Mouse (Mus musculus): ENCODE measurements around the gene Slc13a2. TPM values are rescaled to one million over a fixed set of nuclear protein-coding genes. Genes with fewer than 3 reads are reported as not detected.

The Slc13a2 gene
- total and polyA plus RNA-seq, 2 experiments from 2014 or later, result not detected

DNA sequence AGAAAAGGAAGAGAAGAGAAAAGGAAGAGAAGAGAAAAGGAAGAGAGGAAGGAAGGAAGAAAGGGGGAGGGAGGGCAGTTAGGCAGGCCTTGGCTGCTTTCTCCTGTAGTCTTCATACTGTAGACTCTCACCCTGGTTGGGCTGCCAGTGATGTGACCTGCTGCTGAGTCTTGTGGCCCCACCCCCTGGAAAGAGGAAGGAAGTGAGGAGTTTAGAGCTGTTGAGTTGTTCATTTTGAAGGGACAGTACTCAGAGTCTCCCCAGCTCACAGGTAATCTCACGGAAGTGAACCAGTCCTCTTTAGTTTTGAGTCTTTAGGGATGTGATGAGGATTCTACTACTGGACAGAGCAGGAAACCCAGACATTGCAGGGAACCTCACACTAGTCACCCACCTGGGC lies 68.9 kb downstream of the Slc13a2 start:
- Histone ChIP-seq H3K4me2 (ENCODE audit: low read depth, low read length, poor library complexity, severe bottlenecking) (no peak overlapping the region), H3K36me3 (ENCODE audit: insufficient read depth, low read length) (peaks cover 17% of the 10 kb centered on the region; the same call in 1 of the 2 replicates), H3K9ac (replicated peaks; ENCODE audit: low read length, poor library complexity, severe bottlenecking) (no peak overlapping the region), H3K4me3 (ENCODE audit: low read depth, low read length) (no peak overlapping the region), H3K4me1 (ENCODE audit: insufficient read depth, low read length) (no peaks in the 10 kb centered on the region), H3K9me3 (ENCODE audit: low read length) (no peaks in the 10 kb centered on the region), H3K27ac (ENCODE audit: low read depth, low read length) (no peak overlapping the region), H3K27me3 (ENCODE audit: insufficient read depth, low read length) (no peaks in the 10 kb centered on the region)
- TF ChIP-seq CTCF (IDR thresholded peaks at IDR 0.05), result no peak
- 97% methylated on average over 1 of the region's 1 CpGs for WGBS
- ATAC-seq (ENCODE audit: low FRiP score), result no peak
- DNase-seq (ENCODE audit: low spot score), result no peak

DNA sequence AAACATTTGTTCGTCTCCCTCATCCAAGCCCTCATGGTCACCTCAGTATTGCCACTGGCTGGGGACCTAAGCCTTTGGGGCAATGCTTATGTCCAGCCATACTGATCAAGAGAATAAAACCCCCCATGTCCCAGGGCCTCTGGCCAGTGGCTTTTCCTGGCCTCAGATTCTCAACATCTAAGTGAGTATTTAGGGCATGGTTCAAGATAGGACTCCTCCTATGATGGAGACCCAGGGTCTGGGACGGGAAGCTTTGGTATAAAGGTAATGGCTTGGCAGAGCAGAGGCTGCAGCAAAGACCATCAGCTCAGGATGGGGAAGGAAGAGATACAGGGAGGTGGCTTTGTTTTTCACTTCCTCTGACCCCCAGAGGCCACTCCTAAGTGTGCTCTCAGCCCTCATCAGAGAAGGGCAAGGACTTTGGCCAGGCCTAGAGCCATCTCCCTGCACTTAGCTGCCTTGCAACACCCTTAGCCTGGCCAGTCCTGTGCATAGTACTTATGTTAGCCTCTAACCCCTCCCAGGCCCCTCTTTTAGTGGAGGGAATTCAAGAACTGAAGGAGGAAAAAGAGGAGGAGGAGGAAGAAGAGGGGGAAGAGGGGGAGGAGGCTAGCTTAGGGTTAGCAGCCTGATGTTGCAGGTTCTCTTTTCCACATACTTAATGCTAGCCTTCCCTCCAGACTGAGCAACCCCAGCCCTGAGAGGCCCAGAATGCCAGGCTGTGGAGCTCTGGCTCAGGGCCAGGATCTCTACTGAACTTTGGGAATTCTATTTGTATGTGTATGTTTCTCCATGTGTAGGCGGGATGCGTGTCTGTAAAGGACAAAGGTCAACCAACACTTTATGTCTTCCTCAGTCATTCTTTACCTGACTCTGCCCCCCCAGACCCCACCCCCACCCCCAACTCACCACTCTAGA lies 72.3 kb downstream of the Slc13a2 start:
- Histone ChIP-seq H3K36me3 (ENCODE audit: insufficient read depth, low read length) (peaks cover 21% of the 10 kb centered on the region; the same call in 1 of the 2 replicates), H3K4me3 (ENCODE audit: low read depth, low read length) (no peak overlapping the region), H3K9ac (replicated peaks; ENCODE audit: low read length, poor library complexity, severe bottlenecking) (no peak overlapping the region), H3K27ac (ENCODE audit: low read depth, low read length) (no peak overlapping the region), H3K4me2 (ENCODE audit: low read depth, low read length, poor library complexity, severe bottlenecking) (no peak overlapping the region), H3K27me3 (ENCODE audit: insufficient read depth, low read length) (no peaks in the 10 kb centered on the region), H3K9me3 (ENCODE audit: low read length) (no peaks in the 10 kb centered on the region), H3K4me1 (ENCODE audit: insufficient read depth, low read length) (peaks cover 15% of the 10 kb centered on the region; the same call in 1 of the 2 replicates)
- TF ChIP-seq CTCF (IDR thresholded peaks at IDR 0.05), result no peak
- WGBS, result 89% methylated on average over 4 of the region's 4 CpGs
- ATAC-seq (ENCODE audit: low FRiP score) (no peak), DNase-seq (ENCODE audit: low spot score) (no peak)

DNA sequence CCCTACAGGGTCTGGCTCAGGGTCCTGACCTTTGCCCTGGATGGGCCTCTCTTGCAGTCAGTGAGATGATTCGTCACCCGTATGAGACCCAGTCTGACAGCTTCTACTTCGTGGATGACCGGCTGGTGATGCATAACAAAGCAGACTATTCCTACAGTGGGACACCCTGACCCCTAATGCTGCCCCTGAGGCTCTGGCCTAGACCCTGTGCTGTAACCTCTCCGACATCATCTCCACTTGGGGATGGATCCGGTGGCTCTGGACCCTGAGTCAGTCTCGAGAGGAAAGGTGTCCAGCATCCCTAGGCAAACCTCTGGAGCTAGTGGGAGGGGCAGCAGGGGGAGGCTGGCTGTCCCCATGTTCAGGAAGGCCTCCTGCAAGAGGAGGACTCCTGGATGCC lies 73.5 kb downstream of the Slc13a2 start:
- no peaks in the 10 kb centered on the region for H3K27me3 ChIP-seq (ENCODE audit: insufficient read depth, low read length)
- no peak overlapping the region for H3K4me3 ChIP-seq (ENCODE audit: low read depth, low read length)
- H3K4me2 ChIP-seq (ENCODE audit: low read depth, low read length, poor library complexity, severe bottlenecking), result no peak overlapping the region
- ATAC-seq (ENCODE audit: low FRiP score), result no peak
- H3K9me3 ChIP-seq (ENCODE audit: low read length), result no peaks in the 10 kb centered on the region
- H3K36me3 ChIP-seq (ENCODE audit: insufficient read depth, low read length), result peaks cover 21% of the 10 kb centered on the region; the same call in 1 of the 2 replicates
- H3K27ac ChIP-seq (ENCODE audit: low read depth, low read length), result no peak overlapping the region
- TF ChIP-seq CTCF (IDR thresholded peaks at IDR 0.05), result no peak
- H3K4me1 ChIP-seq (ENCODE audit: insufficient read depth, low read length), result peaks cover 16% of the 10 kb centered on the region; the same call in 1 of the 2 replicates
- no peak overlapping the region for H3K9ac ChIP-seq (replicated peaks; ENCODE audit: low read length, poor library complexity, severe bottlenecking)
- 65% methylated on average over 7 of the region's 7 CpGs for WGBS
- no peak for DNase-seq (ENCODE audit: low spot score)

DNA sequence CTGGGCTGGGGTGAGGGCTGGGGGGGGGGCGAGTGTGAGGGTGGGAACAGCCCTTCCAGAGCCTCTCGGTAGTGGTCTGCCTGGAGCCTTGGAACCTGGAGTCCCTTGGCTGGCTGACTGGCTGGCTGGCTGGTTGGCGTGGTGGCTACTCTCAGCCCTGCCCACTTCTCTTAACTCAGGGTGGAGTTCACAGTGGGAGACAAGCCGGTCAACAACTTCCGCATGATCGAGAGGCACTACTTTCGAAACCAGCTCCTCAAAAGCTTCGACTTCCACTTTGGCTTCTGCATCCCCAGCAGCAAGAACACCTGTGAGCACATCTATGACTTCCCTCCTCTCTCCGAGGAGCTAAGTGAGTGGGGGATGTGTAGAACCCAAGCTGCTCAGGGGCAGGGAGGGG lies 74.1 kb downstream of the Slc13a2 start:
- Histone ChIP-seq H3K9ac (replicated peaks; ENCODE audit: low read length, poor library complexity, severe bottlenecking) (no peak overlapping the region), H3K4me1 (ENCODE audit: insufficient read depth, low read length) (peaks cover 16% of the 10 kb centered on the region; the same call in 1 of the 2 replicates), H3K27me3 (ENCODE audit: insufficient read depth, low read length) (no peaks in the 10 kb centered on the region), H3K36me3 (ENCODE audit: insufficient read depth, low read length) (peaks cover 21% of the 10 kb centered on the region; the same call in 1 of the 2 replicates), H3K9me3 (ENCODE audit: low read length) (no peaks in the 10 kb centered on the region), H3K4me3 (ENCODE audit: low read depth, low read length) (no peak overlapping the region), H3K4me2 (ENCODE audit: low read depth, low read length, poor library complexity, severe bottlenecking) (no peak overlapping the region), H3K27ac (ENCODE audit: low read depth, low read length) (no peak overlapping the region)
- DNase-seq (ENCODE audit: low spot score), result no peak
- no peak for ATAC-seq (ENCODE audit: low FRiP score)
- no peak for TF ChIP-seq CTCF (IDR thresholded peaks at IDR 0.05)
- 85% methylated on average over 9 of the region's 9 CpGs for WGBS

Other genes with a start within 250 kb of the Slc13a2 start
- gene Nek8, start 245.5 kb downstream of the Slc13a2 start, total RNA-seq (2014; rRNA removed), result 7.1 and 7.6 TPM in 2 replicates
- 4.5 and 5.7 TPM in 2 replicates for gene Nek8, start 245.5 kb downstream of the Slc13a2 start, polyA plus RNA-seq (2015; fragmentation: Nextera tagmentation; extraction: Ambion mirVana)
- gene Tlcd1, start 245.5 kb downstream of the Slc13a2 start, total RNA-seq (2014; rRNA removed), result 12.6 and 24.0 TPM in 2 replicates
- gene Tlcd1, start 245.5 kb downstream of the Slc13a2 start, polyA plus RNA-seq (2015; fragmentation: Nextera tagmentation; extraction: Ambion mirVana), result 18.1 and 25.4 TPM in 2 replicates
- 753 and 863 TPM in 2 replicates for gene Rpl23a, start 238.6 kb downstream of the Slc13a2 start, total RNA-seq (2014; rRNA removed)
- 853 and 860 TPM in 2 replicates for gene Rpl23a, start 238.6 kb downstream of the Slc13a2 start, polyA plus RNA-seq (2015; fragmentation: Nextera tagmentation; extraction: Ambion mirVana)
- gene Rab34, start 233.8 kb downstream of the Slc13a2 start, total RNA-seq (2014; rRNA removed), result 71.3 and 78.4 TPM in 2 replicates
- 65.0 and 65.5 TPM in 2 replicates for gene Rab34, start 233.8 kb downstream of the Slc13a2 start, polyA plus RNA-seq (2015; fragmentation: Nextera tagmentation; extraction: Ambion mirVana)
- 1.0 TPM in 2 replicates for gene Proca1, start 228.8 kb downstream of the Slc13a2 start, total RNA-seq (2014; rRNA removed)
- gene Proca1, start 228.8 kb downstream of the Slc13a2 start, polyA plus RNA-seq (2015; fragmentation: Nextera tagmentation; extraction: Ambion mirVana), result 3.3 and 4.8 TPM in 2 replicates
- gene Sdf2, start 176.5 kb downstream of the Slc13a2 start, total RNA-seq (2014; rRNA removed), result 76.3 and 106 TPM in 2 replicates
- 114 and 115 TPM in 2 replicates for gene Sdf2, start 176.5 kb downstream of the Slc13a2 start, polyA plus RNA-seq (2015; fragmentation: Nextera tagmentation; extraction: Ambion mirVana)
- 37.4 and 37.6 TPM in 2 replicates for gene Supt6, start 176.2 kb downstream of the Slc13a2 start, total RNA-seq (2014; rRNA removed)
- gene Supt6, start 176.2 kb downstream of the Slc13a2 start, polyA plus RNA-seq (2015; fragmentation: Nextera tagmentation; extraction: Ambion mirVana), result 19.0 and 19.4 TPM in 2 replicates
- gene 2610507B11Rik, start 160.5 kb downstream of the Slc13a2 start, total RNA-seq (2014; rRNA removed), result 71.1 and 71.4 TPM in 2 replicates
- gene 2610507B11Rik, start 160.5 kb downstream of the Slc13a2 start, polyA plus RNA-seq (2015; fragmentation: Nextera tagmentation; extraction: Ambion mirVana), result 40.8 and 49.2 TPM in 2 replicates
- 0.22 and 0.38 TPM in 2 replicates for gene BC030499, start 131.4 kb downstream of the Slc13a2 start, total RNA-seq (2014; rRNA removed)
- 0.12 TPM in 1 of 2 replicates, not detected in the other for gene BC030499, start 131.4 kb downstream of the Slc13a2 start, polyA plus RNA-seq (2015; fragmentation: Nextera tagmentation; extraction: Ambion mirVana)
- gene Spag5, start 120.7 kb downstream of the Slc13a2 start, total RNA-seq (2014; rRNA removed), result 3.1 and 3.6 TPM in 2 replicates
- 2.2 and 2.4 TPM in 2 replicates for gene Spag5, start 120.7 kb downstream of the Slc13a2 start, polyA plus RNA-seq (2015; fragmentation: Nextera tagmentation; extraction: Ambion mirVana)
- 265 and 359 TPM in 2 replicates for gene Aldoc, start 99.2 kb downstream of the Slc13a2 start, total RNA-seq (2014; rRNA removed)
- gene Aldoc, start 99.2 kb downstream of the Slc13a2 start, polyA plus RNA-seq (2015; fragmentation: Nextera tagmentation; extraction: Ambion mirVana), result 224 and 305 TPM in 2 replicates
- 62.4 and 67.2 TPM in 2 replicates for gene Pigs, start 93.8 kb downstream of the Slc13a2 start, total RNA-seq (2014; rRNA removed)
- 82.6 and 91.0 TPM in 2 replicates for gene Pigs, start 93.8 kb downstream of the Slc13a2 start, polyA plus RNA-seq (2015; fragmentation: Nextera tagmentation; extraction: Ambion mirVana)
- gene Unc119, start 78.7 kb downstream of the Slc13a2 start, total RNA-seq (2014; rRNA removed), result 93.5 and 141 TPM in 2 replicates
- gene Unc119, start 78.7 kb downstream of the Slc13a2 start, polyA plus RNA-seq (2015; fragmentation: Nextera tagmentation; extraction: Ambion mirVana), result 79.6 and 83.4 TPM in 2 replicates
- not detected in 2 replicates for gene Foxn1, start 35.7 kb downstream of the Slc13a2 start, total RNA-seq (2014; rRNA removed)
- gene Foxn1, start 35.7 kb downstream of the Slc13a2 start, polyA plus RNA-seq (2015; fragmentation: Nextera tagmentation; extraction: Ambion mirVana), result not detected in 2 replicates
- 15.0 and 17.5 TPM in 2 replicates for gene Slc46a1, start 43.5 kb upstream of the Slc13a2 start, total RNA-seq (2014; rRNA removed)
- gene Slc46a1, start 43.5 kb upstream of the Slc13a2 start, polyA plus RNA-seq (2015; fragmentation: Nextera tagmentation; extraction: Ambion mirVana), result 19.1 and 19.6 TPM in 2 replicates
- gene Sarm1, start 75.5 kb upstream of the Slc13a2 start, total RNA-seq (2014; rRNA removed), result 63.2 and 66.3 TPM in 2 replicates
- gene Sarm1, start 75.5 kb upstream of the Slc13a2 start, polyA plus RNA-seq (2015; fragmentation: Nextera tagmentation; extraction: Ambion mirVana), result 39.8 and 40.1 TPM in 2 replicates
- gene Vtn, start 76.9 kb upstream of the Slc13a2 start, total RNA-seq (2014; rRNA removed), result 114 and 120 TPM in 2 replicates
- 139 and 160 TPM in 2 replicates for gene Vtn, start 76.9 kb upstream of the Slc13a2 start, polyA plus RNA-seq (2015; fragmentation: Nextera tagmentation; extraction: Ambion mirVana)
- gene Sebox, start 81.2 kb upstream of the Slc13a2 start, total RNA-seq (2014; rRNA removed), result 0.71 TPM in 1 of 2 replicates, not detected in the other
- gene Sebox, start 81.2 kb upstream of the Slc13a2 start, polyA plus RNA-seq (2015; fragmentation: Nextera tagmentation; extraction: Ambion mirVana), result not detected in 2 replicates
- 46.2 and 48.2 TPM in 2 replicates for gene Tmem199, start 90.0 kb upstream of the Slc13a2 start, total RNA-seq (2014; rRNA removed)
- 92.4 and 96.0 TPM in 2 replicates for gene Tmem199, start 90.0 kb upstream of the Slc13a2 start, polyA plus RNA-seq (2015; fragmentation: Nextera tagmentation; extraction: Ambion mirVana)
- gene Poldip2, start 90.0 kb upstream of the Slc13a2 start, total RNA-seq (2014; rRNA removed), result 145 and 149 TPM in 2 replicates
- 159 and 176 TPM in 2 replicates for gene Poldip2, start 90.0 kb upstream of the Slc13a2 start, polyA plus RNA-seq (2015; fragmentation: Nextera tagmentation; extraction: Ambion mirVana)
- gene Tnfaip1, start 114.1 kb upstream of the Slc13a2 start, total RNA-seq (2014; rRNA removed), result 38.2 and 40.5 TPM in 2 replicates
- 59.1 and 62.7 TPM in 2 replicates for gene Tnfaip1, start 114.1 kb upstream of the Slc13a2 start, polyA plus RNA-seq (2015; fragmentation: Nextera tagmentation; extraction: Ambion mirVana)
- 133 and 155 TPM in 2 replicates for gene Ift20, start 114.1 kb upstream of the Slc13a2 start, total RNA-seq (2014; rRNA removed)
- gene Ift20, start 114.1 kb upstream of the Slc13a2 start, polyA plus RNA-seq (2015; fragmentation: Nextera tagmentation; extraction: Ambion mirVana), result 142 and 148 TPM in 2 replicates
- gene Tmem97, start 128.6 kb upstream of the Slc13a2 start, total RNA-seq (2014; rRNA removed), result 38.4 and 45.5 TPM in 2 replicates
- 41.4 and 42.6 TPM in 2 replicates for gene Tmem97, start 128.6 kb upstream of the Slc13a2 start, polyA plus RNA-seq (2015; fragmentation: Nextera tagmentation; extraction: Ambion mirVana)